Mouse (Mus musculus) frontal cortex, adult (tissue): ENCODE results near the gene Edn3.

Experiments
- ATAC-seq: cut with Nextera tagmentation; 2 replicates; pipeline ENCODE4 v1.9.2; 2017; ENCODE audit warnings: mild to moderate bottlenecking, moderate library complexity, mixed read lengths; ENCODE audit not compliant: low TSS enrichment

Gene Edn3

DNA sequence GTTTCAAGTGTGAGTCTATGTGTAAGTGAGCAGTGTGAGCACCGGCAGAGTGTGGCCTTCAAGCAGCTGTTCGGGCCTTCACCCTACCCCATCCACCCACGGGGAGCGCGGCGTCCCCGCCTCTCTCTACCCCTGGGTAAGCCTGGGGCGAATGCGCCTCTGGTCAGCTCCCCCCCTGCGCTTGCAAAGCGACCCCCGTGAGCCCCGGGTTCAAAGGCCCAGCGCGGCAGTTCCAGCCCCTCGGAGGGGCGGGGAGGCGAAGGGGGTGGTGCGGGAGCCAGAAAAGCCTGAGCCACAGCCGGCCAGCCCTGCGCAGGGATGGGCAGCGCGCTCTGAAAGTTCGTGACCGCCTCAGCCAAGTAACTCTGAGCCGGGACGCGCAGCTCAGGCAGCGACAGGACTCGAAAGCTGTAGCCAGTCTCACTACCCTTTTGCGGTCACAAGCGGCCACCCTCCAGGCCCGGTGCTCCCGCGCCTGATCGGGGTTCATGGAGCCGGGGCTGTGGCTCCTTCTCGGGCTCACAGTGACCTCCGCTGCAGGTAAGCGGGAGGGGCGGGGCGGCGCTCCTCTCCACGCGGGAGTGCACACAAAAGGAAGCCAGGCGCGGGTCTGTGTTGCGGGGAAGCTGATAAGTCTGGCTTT lies at the start of gene Edn3:
Edn3 (plus strand) TSS at position 141 of the 643 bp plus-strand sequence.
- ATAC-seq: no peak

DNA sequence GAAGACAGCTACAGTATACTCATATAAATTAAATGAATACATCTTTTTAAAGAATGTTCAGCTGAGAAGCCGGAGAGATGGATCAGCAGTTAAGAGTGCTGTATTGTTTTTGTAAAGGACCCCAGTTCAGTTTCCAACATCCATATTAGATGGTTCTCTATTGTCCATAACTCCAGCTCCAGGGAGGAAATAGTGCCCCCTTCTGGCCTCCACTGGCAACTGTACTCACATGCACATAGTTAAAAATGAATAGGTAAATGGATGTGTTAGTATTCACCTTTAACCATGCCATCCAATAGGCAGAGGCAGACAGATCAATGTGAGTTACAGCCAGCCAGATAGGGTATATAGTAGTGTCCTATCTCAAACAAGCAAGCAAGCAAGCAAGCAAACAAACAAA lies 48.4 kb upstream of the Edn3 start:
- no peak for ATAC-seq

DNA sequence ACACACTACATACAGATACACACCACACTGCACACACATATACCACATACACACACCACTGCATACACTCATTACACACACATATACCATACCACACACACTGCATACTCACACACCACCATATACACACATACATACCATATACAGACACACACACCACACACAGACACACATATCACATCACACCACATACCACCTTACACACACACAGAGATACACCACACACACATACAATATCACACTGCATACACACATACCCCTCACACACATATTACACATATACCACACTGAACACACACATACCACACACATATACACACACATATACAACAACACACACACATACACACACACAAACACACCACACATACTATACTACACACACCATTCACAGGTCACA lies 44.5 kb upstream of the Edn3 start:
- ATAC-seq: no peak

DNA sequence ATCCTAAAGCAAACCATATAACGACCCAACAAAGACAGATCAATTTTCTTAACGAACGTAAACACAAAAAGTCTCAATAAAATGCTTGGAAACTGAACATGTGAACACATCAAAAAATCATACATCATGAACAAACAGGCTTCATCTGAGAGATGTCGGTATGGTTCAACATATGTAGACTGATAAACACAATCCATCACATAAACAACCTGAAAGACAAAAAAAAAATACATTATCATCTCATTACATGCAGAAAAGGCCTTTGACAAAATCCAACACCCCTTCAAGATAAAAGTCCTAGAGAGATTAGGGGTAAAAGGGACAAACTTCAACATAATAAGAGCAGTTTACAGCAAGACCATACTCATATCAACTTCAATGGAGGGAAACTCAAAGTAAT lies 42.6 kb upstream of the Edn3 start:
- ATAC-seq: no peak

DNA sequence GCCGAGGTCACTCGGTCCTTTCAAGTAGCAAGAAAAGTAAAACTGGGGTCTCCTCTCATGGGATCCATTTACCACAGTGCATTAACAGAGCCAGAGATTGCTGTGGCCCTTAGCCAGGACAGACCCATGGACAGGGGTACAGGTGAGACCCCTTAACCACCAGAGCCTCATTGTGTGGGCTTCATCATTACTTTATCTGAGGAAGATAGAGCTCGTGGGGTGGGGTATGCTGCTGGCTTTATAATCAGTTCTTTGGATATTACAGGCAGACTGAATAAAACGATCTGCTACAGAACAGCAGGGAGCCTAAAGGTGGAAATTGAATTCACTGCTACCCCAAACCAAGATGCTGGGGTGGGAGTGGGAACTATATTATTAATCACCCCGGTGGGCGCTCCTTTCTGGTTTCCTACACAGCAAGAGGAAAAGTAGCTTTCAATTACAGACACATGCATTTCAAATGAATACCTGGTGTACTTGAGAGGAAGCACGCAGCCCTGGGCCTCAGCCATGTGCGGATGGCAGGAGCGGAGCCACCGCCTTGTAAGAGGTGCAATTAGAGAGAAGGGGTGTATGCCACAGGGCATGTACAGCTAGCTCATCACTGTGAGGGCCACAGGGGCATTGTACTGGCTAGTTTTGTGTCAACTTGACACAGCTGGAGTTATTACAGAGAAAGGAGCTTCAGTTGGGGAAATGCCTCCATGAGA lies 33.1 kb upstream of the Edn3 start:
- ATAC-seq: no peak

DNA sequence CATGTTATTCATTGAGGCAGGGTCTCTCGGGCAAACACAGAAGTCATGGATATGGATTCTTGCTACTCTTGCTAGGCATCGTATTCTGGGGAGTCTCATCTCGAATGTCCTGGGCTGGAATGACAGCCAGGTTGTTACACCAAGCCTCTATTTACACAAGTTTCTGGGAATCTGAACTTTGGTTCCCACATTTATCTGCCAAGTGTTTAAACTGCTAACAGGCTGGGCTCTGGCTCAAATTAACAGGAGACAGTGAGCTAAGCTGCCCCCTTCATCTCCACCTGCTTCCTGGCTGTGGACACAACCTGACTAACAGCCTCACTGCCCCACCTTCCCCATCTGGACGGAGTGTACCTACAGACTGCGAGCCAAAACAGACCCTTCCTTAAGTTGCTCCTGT lies 28.5 kb upstream of the Edn3 start:
- ATAC-seq: no peak

DNA sequence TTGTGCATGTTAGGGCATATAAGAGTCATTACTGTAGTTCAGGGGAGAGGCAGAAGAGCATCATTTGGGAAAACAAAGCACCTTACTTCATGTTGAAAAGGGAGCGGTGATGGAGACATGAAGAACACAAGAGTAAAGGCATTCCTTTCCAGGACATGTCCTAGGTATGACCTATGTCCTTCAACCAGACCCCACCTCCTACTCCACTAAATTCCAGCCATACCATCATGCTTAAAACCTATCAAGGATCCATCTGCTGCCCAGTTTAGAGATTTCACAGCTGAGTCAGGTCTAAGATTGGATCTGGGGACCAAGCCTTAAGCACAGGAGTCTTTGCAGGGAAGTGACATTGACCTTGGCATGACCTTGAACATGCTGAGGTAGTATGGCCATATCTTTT lies 25.1 kb upstream of the Edn3 start:
- no peak for ATAC-seq

DNA sequence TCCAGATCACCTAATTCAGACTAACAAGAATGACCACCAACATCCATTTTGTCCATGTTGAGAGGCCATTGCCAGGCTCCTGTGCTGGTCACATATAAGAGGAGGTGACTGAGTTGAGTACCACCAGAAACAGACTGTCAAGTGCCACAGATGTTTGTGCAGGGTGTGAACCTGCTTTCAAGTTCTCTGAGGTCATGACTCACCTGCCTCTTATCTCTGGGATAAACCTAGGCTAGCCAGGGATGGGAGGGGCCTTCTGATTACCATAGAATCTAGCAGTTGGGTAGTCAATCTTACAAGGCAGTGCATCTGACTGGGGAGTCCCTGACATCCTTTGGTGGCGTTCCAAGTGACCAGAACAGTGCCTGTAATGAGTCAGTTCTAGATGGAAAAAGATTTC lies 13.2 kb upstream of the Edn3 start:
- ATAC-seq: no peak

DNA sequence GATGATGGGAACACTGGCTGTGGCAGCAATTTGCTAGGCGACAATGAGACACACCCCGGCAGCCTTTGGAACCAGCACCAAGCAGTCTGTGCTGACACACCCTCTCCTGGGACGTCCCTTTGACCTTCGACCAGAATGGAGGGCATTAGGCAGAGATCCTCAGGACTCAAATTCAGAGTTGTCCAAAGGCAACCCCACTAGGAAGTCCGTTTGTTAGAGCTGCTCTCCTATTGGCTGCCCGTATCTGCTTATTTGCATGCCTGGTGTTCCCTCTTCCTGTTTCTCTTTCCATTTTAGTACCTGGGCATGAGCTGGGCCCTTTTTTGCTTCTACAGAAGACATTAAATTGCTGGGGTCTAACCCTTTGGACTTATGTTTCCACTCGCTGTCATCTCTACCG lies 12.0 kb upstream of the Edn3 start:
- no peak for ATAC-seq

DNA sequence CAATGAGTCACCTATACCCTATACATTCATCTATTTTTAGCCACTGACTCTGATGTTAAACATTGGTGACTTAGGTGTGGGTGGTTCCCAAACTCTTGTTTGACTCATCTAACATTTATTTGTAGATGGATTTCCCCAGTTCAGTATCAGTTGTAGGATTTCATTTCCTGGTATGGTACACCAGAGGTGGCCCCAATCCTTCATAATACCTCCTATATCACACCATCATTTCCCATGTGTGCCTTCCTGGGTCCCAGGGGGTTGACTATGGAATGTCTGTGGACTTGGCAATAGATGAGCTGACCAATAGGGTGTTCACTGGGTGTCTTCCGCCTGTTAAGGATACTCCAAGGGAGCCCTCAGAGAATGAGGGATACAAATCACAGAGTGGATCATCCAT lies 7.2 kb upstream of the Edn3 start:
- ATAC-seq: no peak

DNA sequence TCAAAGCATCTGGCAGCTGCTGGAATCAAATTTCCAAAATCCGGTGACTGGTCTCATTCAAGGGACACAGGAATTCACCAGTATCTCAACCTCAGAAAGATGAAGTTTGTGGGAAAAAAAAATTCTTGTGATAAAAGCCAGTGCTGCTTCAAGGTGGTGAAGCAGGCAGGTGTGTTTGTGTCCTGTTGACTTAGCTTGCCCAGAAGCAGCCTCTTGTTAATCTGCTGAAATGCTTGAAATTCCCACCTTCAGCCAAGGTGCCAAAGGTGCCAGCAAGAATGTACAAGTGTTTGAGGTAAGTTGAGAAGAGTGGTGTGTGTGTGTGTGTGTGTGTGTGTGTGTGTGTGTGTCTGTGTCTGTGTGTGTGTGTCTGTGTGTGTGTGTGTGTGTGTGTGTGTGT lies 6.2 kb upstream of the Edn3 start:
- ATAC-seq: no peak

DNA sequence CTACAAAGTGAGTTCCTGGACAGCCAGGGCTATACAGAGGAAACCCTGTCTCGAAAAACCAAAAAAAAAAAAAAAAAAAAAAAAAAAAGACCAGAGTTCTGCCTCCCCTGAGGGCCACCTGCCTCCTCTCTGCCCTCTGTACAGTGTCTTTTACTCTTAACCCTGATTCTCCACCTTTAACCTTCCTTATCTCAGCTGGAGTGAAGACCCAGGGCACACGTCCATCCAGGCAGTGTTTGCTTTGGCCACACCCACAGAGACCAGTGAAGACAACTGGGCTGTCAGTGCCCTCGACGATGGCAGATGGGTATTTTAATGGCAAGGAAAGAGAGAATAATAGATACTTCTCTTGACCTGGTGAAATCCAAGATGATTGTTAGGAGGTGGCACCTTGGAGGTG lies 1.2 kb upstream of the Edn3 start:
- ATAC-seq: no peak

DNA sequence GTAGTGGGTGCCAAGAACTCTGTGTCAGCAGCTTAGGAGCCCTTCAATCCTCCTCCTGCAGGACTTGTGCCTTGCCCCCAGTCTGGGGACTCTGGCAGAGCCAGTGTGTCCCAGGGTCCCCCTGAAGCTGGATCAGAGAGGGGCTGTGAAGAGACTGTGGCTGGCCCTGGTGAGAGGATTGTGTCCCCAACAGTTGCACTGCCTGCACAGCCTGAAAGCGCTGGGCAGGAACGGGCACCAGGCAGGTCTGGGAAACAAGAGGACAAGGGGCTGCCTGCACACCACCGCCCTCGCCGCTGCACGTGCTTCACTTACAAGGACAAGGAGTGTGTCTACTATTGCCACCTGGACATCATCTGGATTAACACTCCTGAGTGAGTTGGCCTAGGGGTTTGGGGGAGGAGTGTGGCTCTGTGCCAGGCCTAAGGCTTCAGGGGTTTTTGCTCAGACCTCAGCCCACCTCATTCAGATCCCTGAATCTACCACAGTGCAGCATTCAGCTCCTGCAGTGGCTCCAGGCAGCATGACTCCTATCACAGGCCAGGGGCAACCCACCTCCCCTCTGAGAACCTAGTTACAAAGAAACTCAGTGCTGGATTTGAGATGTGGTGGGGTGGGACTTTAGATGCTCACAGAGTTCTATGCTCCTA lies 1.2 kb downstream of the Edn3 start:
- no peak for ATAC-seq

DNA sequence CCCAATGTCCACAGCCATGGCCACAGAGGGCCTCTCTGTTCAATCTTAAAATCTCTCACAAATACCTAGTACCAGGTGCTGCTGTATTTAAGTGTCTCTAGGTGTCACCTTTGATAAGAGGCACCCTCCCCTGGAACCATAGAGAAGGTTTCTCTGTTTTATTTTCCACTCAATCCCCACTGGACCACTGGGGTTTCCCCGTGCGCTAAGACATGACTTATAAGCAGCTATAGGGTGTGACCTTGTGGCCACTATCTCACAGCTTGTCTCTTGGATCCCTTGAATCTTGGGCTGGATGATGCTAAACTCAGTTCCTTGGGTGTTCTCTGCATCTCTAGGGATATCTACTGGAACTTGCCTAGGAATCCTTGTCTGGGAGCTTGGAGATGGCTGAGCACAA lies 1.9 kb downstream of the Edn3 start:
- ATAC-seq: no peak

DNA sequence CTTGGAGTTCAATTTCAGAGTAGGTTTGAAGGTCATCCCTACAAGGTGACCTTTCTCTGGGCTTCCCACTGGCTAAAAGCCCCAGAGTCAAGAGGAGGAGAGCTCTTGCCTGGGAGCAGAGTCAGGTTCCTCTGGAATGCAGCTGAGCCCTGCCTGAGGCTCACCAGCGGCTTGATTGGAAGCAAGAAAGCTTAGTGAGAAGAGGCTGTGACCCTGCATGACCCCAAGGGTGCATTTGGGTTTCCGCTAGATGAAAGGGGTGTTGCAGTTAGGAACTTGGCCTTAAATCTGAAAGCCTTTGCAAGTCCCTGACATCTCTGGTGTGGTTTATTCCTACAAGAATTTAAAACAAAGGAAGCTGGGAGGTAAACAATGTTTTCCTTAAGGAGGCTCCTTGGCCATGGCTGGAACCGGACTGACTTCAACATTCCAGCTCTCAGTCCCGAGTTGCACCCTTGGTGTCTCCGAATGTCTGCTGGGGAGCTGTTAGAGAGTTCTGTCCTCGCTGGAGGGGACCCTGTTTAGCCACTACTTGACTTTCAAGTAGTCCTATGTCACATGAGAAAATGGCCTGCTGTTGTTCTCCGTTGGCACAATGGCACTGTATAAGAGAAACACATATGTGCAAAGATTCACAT lies 8.6 kb downstream of the Edn3 start:
- no peak for ATAC-seq

DNA sequence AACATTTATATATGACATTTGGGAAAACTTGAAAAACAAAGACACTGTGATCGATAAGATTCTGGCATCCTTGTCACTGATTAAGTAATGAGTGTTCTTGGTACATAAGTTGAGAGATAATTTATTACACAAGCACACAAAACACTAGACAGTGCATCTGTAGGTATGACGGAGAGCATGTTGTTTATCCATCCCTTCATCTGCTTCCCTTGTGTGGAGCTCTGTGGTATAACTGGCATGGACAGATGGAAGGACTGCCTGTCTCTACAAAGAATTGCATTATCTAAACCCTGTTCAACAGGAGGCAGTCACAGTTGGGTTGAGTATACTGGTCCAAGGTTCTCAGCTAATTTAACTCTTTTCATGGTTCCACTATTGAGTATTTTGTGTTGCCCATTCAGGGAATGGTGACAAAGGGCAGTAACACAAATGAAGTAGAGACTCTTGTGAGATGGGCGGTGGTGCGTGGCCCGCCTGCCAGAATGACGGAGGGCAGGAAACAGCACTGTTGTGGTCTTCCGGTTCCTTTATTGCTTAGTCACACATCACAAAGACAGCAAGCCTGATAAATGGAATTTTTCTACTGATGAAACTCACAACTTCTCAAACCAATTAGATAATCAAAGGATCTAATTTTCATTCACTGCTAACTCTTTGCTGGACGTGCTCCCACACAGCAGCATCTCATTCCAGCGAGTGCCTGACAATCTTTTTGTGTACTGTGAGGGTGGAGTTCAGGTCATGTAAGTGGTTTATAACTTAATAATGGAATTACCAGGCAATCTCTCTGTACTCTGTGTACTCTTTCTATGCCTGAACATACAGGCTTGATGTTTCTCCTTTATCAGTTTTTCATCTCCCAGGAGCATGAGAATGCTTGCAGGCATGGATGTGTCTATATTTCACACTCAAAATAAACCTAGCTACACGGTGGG lies 14.0 kb downstream of the Edn3 start:
- no peak for ATAC-seq

DNA sequence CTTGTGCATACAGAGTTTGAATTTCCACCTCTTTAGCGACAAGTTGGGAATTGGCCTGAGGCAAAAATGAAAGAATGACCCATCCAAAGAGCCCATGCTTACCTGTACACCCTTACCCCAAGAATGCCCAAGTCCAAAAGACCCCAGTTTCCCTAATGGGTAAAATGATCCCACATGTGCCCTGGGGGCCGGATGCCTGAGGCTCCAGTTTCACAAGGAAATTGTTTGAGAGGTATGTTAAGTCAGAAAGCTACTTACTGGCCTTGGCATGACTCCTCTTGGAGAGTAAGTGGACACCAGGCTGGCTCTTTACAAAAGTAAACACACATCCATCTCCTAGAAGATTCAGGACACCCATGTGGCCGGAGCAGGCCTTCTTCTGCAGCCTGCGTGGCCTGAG lies 21.6 kb downstream of the Edn3 start:
- ATAC-seq: no peak

DNA sequence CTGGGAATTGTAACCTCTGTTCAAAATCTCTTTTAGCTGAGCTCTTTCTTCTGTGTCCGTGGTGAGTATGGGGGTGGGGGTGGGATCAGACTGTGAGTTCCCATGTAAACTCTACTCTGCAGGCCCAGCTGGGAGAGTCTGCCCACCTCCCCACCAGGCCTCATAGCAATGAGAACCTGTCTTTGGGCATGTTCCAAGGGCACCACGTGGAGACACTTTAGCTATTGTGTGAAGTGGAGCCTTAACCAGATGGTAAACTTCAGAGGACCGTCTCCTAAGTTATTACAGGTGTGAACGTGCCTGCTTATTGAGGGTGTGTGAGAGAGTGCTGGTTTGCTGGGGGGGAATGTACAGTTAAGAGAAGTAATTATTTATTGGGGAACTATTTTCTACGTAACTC lies 22.5 kb downstream of the Edn3 start:
- no peak for ATAC-seq

DNA sequence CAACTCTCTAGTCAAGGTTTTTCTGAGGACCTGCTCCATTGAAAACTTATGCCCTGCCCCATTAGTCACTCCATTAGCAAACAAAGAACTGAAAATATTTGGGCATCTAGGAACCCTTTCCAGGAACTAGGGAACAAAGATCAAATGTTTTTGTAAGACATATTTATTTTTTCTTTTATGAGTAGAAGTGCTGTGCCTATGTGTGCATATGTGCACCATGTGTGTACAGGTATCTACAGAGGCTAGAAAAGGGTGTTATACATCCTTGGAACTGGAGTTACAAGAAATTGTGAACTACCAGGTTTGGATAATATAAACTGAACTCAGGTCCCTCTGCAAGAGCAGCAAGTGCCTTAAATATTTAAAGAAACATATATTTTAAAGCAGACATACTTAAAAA lies 28.4 kb downstream of the Edn3 start:
- ATAC-seq: no peak

DNA sequence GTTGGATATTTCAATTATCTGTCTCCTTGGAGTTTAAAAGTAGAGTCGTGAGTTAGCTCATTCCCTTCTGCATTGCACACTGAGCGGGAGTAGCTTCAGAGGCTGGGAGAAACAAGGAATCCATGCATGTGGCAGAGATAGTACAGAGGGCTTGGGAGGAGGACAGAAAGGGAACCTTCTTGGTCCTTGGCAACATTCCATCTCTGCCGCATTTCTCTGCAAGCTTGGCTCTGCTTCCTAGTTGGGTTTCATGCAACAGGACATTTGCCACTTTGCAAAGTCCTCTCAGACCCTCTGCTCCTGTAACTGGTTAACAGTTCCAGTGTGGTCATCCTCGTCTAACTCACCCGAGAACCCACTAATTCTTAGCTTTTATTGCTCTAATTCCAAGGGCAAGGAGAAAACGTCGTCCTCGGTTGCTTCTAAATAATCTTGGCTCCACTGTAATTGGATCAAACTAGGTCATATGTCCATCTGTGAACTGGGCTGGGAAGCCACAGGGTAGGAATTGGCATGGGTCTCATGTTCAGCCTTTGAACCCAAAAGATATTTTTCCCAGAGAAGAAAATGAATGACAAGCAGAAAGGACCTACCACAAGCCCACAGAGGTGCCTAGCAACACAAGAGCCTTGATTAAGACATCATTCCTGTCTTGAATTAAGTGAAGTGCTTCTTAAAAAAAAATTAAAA lies 32.2 kb downstream of the Edn3 start:
- ATAC-seq: no peak

DNA sequence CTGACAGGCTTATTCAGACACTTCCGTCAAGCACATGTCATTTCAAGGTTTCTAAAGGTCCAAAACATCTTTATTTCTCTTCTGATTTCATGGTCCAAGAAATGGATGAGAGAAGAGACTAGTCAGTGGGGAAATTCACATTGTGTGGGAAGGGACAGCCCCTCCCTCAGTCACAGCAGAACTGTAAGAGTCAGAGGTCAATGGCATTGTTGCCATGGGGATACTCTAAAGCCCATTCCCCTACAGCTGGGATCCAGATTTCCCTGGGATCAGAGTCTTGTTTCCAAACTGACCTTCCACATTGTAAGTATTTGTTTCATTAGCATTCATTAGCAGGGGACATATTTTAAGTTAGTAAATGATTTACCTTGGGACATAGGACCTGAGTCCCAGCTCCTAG lies 32.8 kb downstream of the Edn3 start:
- ATAC-seq: no peak
